Mouse (Mus musculus): ENCODE results near the gene Hoxd4. TPM values are rescaled to one million over a fixed set of nuclear protein-coding genes. Genes with fewer than 3 reads are reported as not detected.

The Hoxd4 gene
- total RNA-seq, 2 experiments from 2014 or later, result 7.0 to 18.8 TPM

DNA sequence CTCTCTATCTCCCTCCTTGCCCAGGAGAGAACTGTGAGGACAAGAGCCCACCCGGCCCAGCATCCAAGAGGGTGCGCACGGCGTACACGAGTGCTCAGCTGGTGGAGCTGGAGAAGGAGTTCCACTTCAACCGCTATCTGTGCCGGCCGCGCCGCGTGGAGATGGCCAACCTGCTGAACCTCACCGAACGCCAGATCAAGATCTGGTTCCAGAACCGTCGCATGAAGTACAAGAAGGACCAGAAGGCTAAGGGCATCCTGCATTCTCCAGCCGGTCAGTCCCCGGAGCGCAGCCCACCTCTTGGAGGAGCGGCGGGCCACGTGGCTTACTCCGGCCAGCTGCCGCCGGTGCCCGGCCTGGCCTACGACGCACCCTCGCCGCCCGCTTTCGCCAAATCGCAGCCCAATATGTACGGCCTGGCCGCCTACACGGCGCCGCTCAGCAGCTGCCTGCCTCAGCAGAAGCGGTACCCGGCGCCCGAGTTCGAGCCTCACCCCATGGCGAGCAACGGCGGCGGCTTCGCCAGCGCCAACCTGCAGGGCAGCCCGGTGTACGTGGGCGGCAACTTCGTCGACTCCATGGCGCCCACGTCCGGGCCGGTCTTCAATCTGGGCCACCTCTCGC, 34.7 kb downstream of the Hoxd4 start:
- DNase-seq, result no peak

DNA sequence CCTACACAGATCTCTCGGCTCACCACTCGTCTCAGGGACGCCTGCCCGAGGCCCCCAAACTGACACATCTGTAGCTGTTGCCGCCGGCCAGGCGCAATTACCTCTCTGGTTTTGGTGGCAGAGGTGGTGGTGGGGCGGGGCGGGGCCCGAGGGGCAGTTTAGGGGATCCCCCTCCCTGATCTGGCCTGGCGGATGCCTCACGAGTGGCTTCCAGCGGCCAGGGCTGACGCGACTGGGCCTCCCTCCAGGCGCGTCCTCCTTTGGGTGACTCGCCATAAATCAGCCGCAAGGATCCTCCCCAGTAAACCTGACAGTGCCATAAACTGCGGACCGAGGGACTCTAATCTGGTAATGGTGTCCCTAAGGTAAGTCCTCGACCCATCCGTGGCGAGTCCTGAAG, 35.3 kb downstream of the Hoxd4 start:
- no peak for DNase-seq

GRCm38 (mm10) chr2:74747661-74748141, 36.0 kb downstream of the Hoxd4 start:
- no peak for DNase-seq

DNA sequence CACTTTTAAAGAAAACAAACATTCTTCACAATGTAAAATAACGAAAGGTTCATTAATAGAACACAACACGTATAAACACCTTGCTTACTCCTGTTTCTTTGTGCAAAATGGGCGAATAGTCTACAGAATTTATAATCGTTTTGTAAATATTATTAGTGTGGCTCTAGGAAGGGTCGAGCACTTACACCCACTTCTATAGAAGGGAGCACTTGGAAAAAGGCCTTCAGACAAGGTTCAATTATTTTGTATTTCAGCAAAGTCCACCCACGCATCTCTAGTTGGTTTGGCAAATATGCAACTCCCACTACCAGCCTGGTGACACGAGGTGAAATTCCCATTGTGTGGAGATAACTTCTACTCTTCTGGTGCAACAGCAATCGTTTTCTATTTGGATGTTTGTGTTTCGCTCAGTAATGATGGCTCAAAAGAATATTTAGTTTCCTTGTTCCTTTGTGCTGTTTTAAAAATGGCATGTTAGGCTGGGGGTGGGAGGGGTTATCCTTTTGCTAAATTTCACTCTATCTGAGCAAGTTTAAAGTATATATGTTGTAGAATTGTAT, 36.8 kb downstream of the Hoxd4 start:
- DNase-seq, result no peak

DNA sequence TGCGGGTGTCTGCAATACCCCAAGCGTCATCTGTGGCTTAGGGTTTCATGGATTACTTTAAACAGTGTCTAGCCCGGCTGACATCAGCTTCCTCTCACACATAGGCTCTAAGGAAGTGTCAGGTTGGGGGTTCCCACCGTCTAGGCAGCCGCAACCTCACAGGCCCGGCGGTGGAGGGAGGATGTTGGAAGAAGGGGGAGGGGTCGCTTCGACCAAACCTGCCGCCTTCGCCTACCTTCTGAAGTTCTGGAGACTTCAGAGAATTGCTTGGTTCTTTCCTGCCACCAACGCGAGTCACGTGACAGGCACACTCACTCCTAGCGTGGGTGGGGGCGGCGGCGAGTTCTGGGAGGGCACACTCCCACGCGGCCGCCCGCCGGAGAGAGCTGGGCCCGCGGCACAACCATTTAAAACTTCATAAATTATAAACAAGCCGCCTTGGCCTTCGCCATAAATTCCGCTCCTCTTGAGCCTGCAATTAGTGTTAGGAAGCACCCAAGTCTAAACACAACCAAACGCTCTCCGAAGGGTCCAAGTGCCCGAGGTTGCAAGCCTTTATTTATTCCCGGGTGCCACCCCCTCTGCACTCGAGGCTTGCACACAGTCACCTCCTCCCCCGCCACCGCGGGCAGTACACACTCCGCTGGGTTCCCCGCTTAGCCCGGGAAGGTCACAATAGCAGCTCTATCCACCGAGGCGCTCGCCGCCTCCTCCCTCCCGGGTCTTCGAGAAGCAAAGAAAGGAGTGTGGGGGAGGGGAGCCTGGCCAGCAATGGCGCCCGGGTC, 37.8 kb downstream of the Hoxd4 start:
- peak; percentile 44 for DNase-seq

DNA sequence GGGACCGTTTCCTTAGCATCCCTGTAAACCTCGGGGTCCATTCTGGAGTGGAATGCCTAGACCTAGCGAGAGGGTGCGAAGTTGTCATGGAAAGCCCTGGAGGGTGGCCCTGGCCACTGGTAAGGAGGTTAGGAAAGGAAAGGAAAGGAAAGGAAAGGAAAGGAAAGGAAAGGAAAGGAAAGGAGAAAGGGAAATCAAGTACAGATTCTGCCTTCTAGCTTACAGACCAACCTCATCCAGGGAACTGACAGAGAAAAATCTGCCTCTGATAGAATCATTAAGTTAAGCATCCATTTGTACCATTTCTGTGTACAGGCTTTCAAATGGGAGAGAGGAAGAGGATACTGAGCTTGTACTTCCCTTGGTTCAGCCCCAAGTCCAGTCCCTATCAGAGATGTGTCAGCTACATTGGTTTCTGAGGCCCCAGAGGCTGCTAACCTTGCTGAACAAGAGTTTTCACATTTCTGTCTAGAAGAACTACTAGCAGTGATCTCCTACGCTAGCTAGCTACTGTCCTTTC, 39.1 kb downstream of the Hoxd4 start:
- DNase-seq, result no peak

- DNase-seq, result no peak
These were observed 40.1 kb downstream of the Hoxd4 start for GRCm38 (mm10) chr2:74751861-74752260.

- DNase-seq, result no peak
These were observed 40.9 kb downstream of the Hoxd4 start for GRCm38 (mm10) chr2:74752431-74753174.

DNA sequence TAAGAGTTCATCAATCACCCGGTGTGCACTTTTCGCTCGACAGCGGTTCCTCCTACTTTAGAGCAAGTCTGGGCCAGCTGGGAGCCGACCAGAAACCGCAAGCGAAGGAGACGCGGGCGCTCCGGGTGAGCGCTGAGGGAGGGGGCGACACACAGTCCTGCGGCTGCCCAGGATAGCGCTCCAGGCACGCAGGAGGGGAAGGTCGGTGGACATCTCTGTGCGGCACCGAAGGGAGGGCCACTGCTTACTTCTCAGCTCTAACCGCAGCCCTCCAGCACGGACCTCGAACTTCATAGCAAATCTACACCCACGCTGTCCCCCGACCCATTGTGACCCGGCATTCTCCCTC, 41.4 kb downstream of the Hoxd4 start:
- DNase-seq, result no peak

- DNase-seq, result no peak
These were observed 42.0 kb downstream of the Hoxd4 start for GRCm38 (mm10) chr2:74753711-74754110.

- no peak for DNase-seq
These were observed 48.4 kb downstream of the Hoxd4 start for GRCm38 (mm10) chr2:74760146-74760545.

DNA sequence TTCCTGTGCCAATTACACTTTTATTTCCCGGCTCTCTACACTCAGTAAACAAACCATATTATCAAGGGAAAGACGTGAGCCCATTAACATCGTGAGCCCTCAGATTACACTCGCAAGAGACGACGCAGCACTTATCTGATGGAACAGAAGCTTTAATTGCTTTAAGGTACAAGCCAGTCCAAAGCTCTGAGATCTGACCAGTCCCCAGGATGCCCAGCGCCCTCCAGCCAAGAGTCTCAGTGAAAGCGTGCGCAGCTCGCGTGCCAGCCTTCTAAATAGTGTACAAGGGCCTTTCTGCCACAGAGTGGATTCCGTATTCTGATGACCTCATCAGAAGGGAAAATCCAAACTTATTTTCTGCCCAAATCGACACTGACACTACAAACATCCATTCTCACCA, 50.2 kb downstream of the Hoxd4 start:
- no peak for DNase-seq

DNA sequence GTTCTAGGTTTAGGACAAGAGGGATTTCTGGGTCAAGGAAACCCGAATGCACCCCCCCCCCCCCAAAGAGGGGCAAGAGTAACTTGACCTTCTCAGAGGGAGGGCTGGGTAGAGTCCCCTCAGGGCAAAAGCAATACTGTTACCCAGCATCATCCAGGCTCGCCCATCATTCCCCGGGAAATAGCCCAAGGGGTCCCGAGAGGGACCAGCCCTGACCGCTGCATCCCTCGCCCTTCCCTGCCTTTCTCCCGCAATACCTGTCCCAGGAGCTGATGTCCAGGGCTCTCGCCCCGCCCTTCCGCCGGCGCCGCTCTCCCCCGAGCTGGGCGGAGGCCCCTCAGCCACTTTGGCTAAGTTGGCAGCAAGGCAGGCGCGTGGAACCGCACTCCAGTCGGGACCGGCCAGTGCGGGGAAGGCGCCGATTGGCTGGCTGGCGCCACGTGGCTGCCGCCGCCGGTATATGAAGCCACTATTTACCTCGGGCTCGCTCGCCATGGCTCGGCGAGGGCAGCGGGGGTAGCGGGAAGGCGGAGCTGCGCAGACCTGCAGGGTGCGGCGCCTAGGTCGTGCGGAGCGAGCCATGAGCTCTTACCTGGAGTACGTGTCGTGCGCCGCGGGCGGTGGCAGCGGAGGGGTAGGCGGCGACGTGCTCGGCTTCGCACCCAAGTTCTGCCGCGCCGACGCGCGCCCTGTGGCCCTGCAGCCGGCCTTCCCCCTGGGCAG, 51.0 kb downstream of the Hoxd4 start, which contains the start of gene Hoxd1:
TSS of gene Hoxd1 (plus strand) at position 459 of the 723 bp plus-strand sequence.
- DNase-seq, result peak; percentile 64

DNA sequence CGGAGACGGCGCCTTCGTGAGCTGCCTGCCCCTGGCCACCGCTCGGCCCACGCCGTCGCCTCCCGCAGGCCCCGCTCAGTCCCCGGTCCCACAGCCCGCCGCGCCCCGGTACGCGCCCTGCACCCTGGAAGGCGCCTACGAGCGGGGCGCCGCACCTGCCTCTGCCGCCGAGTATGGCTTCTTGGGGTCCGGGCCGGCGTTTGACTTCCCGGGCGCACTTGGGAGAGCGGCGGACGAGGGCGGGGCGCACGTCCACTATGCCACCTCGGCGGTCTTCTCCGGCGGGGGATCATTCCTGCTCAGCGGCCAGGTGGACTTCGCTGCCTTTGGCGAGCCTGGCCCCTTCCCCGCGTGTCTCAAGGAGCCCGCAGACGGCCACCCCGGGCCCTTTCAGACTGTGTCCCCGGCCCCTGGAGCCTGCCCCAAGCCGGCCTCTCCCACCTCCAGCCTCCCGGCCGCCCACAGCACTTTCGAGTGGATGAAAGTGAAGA, 51.6 kb downstream of the Hoxd4 start:
- DNase-seq, result no peak

DNA sequence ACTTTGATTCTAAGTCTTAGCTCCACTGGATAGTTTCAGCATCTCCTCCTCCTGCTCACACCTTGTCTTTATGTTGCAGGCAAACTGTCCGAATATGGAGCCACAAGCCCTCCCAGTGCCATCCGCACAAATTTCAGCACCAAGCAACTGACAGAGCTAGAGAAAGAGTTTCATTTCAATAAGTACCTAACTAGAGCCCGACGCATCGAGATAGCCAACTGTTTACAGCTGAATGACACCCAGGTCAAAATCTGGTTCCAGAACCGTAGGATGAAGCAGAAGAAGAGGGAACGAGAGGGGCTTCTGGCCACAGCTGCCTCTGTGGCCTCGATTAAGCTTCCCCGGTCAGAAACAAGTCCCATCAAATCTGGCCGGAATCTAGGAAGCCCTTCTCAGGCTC, 52.2 kb downstream of the Hoxd4 start:
- DNase-seq, result no peak

DNA sequence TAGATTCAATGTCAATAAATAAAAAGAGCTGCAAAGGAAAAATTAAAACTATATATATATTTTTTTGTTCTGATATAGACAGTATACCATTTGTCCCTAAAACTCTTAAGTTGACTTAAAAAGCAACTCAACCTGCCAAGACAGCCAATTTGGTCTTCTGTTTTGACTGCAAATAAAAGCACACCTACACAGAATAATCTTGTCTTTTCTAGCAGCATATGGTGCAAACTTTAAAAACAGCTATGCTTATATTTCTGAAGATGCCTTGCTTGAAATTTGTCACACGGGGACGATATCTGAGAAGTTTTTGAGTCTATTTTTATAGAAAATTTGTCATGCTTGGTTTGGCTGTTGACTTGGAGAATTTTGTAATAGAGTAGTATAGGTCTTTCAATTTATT, 62.6 kb downstream of the Hoxd4 start:
- DNase-seq, result no peak

- DNase-seq, result peak; percentile 18
These were observed 66.0 kb downstream of the Hoxd4 start for GRCm38 (mm10) chr2:74777536-74778275.

Measured in adrenal gland, postnatal 10 days (tissue).